Mouse (Mus musculus): ENCODE data around the gene Cers4. TPM values are rescaled to one million over a fixed set of nuclear protein-coding genes. Genes with fewer than 3 reads are reported as not detected.

Gene Cers4
- total RNA-seq (2021): 10 to 100 TPM; 33.2 to 33.6 TPM
- 89.8 and 92.8 TPM in 2 replicates for polyA plus RNA-seq (2012; rRNA removed)
- long read RNA-seq, full-length matches to known transcripts: 12 of 20 reads
- long read RNA-seq, partial matches to known transcripts: 3 of 20 reads
- long read RNA-seq, other reads (novel, unspliced or antisense): 5 of 20 reads

- peak; percentile 89 to 92 for DNase-seq
- peak within 1 kb of the TSS; percentile 82 for H3K9ac ChIP-seq (ENCODE audit: low read depth, low read length)
- H3K4me3 ChIP-seq: peak within 1 kb of the TSS; percentile 86
- peaks cover 3% of the 10 kb centered on the region for H3K79me2 ChIP-seq (replicated peaks; ENCODE audit: control insufficient read depth, insufficient read depth, low read length)
- TF ChIP-seq POLR2A (IDR thresholded peaks at IDR 0.05; ENCODE audit: insufficient read depth, low read depth, low read length): peak; percentile 85
- no peak for TF ChIP-seq CTCF (IDR thresholded peaks at IDR 0.05)
- TF ChIP-seq EP300 (IDR thresholded peaks at IDR 0.05; ENCODE audit: insufficient read depth, low read depth, low read length): no peak
- WGBS: under 1% methylated on average over 37 of the region's 39 CpGs
- peaks cover 9% of the 10 kb centered on the region for H3K4me1 ChIP-seq (ENCODE audit: control insufficient read depth, insufficient read depth, low read length)
- intact Hi-C loops (cut with DNase I): loop anchor here (2.0 to 5.0 kb wide), 3 partner anchors 171 to 256 kb away; partner anchors contain the start of genes Gm49320 and Map2k7
- H3K27ac ChIP-seq: peak within 1 kb of the TSS; percentile 90
- no peaks in the 10 kb centered on the region for H3K27me3 ChIP-seq (ENCODE audit: control insufficient read depth, insufficient read depth, low read length)
- H3K36me3 ChIP-seq (ENCODE audit: control insufficient read depth, insufficient read depth, low read length): no peaks in the 10 kb centered on the region
These were observed at the start of gene Cers4 for GRCm38 (mm10) chr8:4492851-4493685. TSS of gene Cers4 (plus strand) at chr8:4493026.

DNA sequence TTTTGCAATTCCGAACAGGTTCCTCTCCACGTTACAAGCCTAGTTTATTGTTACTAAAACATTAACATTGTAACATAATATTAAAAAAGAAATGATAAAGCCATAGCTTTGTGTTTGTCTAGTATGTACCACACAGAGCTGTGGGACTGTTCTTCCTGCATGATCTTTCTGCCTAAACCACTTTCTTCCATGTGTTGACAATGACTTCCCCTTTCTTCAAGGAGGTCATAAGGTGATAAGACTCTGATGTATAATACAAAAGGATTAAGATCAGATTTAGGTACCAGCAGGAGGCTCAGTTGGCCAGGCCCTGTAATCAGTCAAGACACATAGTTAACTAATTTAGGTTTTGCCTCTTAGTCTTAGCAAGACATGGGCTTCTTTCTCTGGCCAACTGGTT, 34.7 kb upstream of the Cers4 start:
- no peaks in the 10 kb centered on the region for H3K79me2 ChIP-seq (replicated peaks; ENCODE audit: control insufficient read depth, insufficient read depth, low read length)
- WGBS: 84% methylated on average over 2 of the region's 2 CpGs
- TF ChIP-seq POLR2A (IDR thresholded peaks at IDR 0.05; ENCODE audit: insufficient read depth, low read depth, low read length): no peak
- no peak for TF ChIP-seq EP300 (IDR thresholded peaks at IDR 0.05; ENCODE audit: insufficient read depth, low read depth, low read length)
- no peak for TF ChIP-seq CTCF (IDR thresholded peaks at IDR 0.05)

DNA sequence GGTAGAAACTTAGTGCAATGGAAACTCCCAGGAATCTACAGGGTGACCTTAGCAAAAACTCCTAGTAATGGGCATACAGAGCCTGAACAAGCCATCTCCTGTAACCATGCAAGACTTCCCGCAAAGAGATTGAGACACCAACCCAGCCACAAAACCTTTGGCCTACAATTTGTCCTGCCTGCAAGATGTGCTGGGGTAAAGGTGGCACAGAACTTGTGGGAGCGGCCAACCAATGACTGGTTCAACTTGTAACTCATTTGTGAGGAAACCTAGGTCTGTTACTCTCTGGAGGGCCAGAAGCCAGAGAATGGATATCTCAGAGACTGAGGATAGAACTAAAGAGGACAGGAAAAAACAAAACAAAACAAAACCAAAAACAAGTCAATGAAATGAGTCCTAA, 29.8 kb upstream of the Cers4 start:
- 86% methylated on average over 2 of the region's 2 CpGs for WGBS

More for the DNA sequence above, 34.7 kb upstream of the Cers4 start:
- H3K27ac ChIP-seq: no peak overlapping the region
- H3K27me3 ChIP-seq (ENCODE audit: control insufficient read depth, insufficient read depth, low read length): no peaks in the 10 kb centered on the region
- no peaks in the 10 kb centered on the region for H3K36me3 ChIP-seq (ENCODE audit: control insufficient read depth, insufficient read depth, low read length)
- no peak for DNase-seq
- no peaks in the 10 kb centered on the region for H3K4me1 ChIP-seq (ENCODE audit: control insufficient read depth, insufficient read depth, low read length)
- no peak overlapping the region for H3K4me3 ChIP-seq
- no peak overlapping the region for H3K9ac ChIP-seq (ENCODE audit: low read depth, low read length)
- intact Hi-C loops (cut with DNase I): no loop called here

DNA sequence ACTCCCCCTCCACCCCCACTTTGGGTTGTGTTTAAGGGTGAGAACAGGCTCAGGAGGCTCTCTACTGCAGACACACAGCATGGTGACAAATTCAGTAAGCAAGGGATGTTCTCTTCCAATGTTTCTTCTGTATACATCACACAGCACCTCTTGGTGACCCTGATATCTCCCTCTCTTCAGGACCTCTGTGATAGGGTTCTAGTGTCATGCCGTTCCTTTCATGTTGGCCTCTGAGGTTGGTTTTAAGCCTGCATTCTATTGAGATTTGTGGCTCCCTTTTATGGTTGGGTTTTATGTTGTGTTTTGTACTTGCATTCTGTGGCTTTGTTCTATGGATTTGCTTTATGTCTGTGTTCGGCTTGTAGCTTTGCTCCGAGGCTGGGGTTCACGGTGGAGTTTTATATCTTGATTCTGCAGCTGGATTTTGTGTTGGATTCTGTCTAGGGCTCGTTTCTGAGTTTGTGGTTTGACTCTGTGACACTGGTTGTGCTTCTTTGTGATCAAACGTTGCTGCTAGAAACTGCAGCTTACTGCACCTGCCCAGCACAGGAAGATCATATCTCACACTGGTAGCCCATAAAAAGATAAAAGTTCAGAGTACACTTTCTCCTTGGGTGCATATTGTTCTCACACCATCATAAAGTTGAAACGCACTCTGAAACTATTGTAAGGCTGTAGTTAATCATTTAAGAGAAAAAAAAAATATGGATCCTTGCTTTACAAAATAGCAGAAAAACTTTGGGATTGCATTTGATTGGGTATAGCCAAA, 18.2 kb upstream of the Cers4 start:
- H3K79me2 ChIP-seq (replicated peaks; ENCODE audit: control insufficient read depth, insufficient read depth, low read length): no peaks in the 10 kb centered on the region
- WGBS: 71% methylated on average over 7 of the region's 7 CpGs
- H3K27me3 ChIP-seq (ENCODE audit: control insufficient read depth, insufficient read depth, low read length): no peaks in the 10 kb centered on the region
- no peak overlapping the region for H3K9ac ChIP-seq (ENCODE audit: low read depth, low read length)
- no peak for DNase-seq
- intact Hi-C loops (cut with DNase I): no loop called here
- no peaks in the 10 kb centered on the region for H3K4me1 ChIP-seq (ENCODE audit: control insufficient read depth, insufficient read depth, low read length)
- no peak for TF ChIP-seq EP300 (IDR thresholded peaks at IDR 0.05; ENCODE audit: insufficient read depth, low read depth, low read length)
- TF ChIP-seq POLR2A (IDR thresholded peaks at IDR 0.05; ENCODE audit: insufficient read depth, low read depth, low read length): no peak
- TF ChIP-seq CTCF (IDR thresholded peaks at IDR 0.05): no peak
- no peaks in the 10 kb centered on the region for H3K36me3 ChIP-seq (ENCODE audit: control insufficient read depth, insufficient read depth, low read length)
- no peak overlapping the region for H3K27ac ChIP-seq
- H3K4me3 ChIP-seq: no peak overlapping the region

More for the DNA sequence above, 29.8 kb upstream of the Cers4 start:
- Histone ChIP-seq H3K27me3 (ENCODE audit: control insufficient read depth, insufficient read depth, low read length) (no peaks in the 10 kb centered on the region), H3K36me3 (ENCODE audit: control insufficient read depth, insufficient read depth, low read length) (no peaks in the 10 kb centered on the region), H3K27ac (no peak overlapping the region), H3K4me1 (ENCODE audit: control insufficient read depth, insufficient read depth, low read length) (no peaks in the 10 kb centered on the region), H3K79me2 (replicated peaks; ENCODE audit: control insufficient read depth, insufficient read depth, low read length) (no peaks in the 10 kb centered on the region), H3K4me3 (no peak overlapping the region), H3K9ac (ENCODE audit: low read depth, low read length) (no peak overlapping the region)
- no peak for TF ChIP-seq POLR2A (IDR thresholded peaks at IDR 0.05; ENCODE audit: insufficient read depth, low read depth, low read length)
- no peak for TF ChIP-seq CTCF (IDR thresholded peaks at IDR 0.05)
- no peak for TF ChIP-seq EP300 (IDR thresholded peaks at IDR 0.05; ENCODE audit: insufficient read depth, low read depth, low read length)
- intact Hi-C loops (cut with DNase I): no loop called here
- no peak for DNase-seq

GRCm38 (mm10) chr8:4481154-4481553, 11.7 kb upstream of the Cers4 start:
- Histone ChIP-seq H3K4me3 (no peak overlapping the region), H3K27ac (no peak overlapping the region), H3K9ac (ENCODE audit: low read depth, low read length) (no peak overlapping the region), H3K27me3 (ENCODE audit: control insufficient read depth, insufficient read depth, low read length) (no peaks in the 10 kb centered on the region), H3K4me1 (ENCODE audit: control insufficient read depth, insufficient read depth, low read length) (no peaks in the 10 kb centered on the region), H3K36me3 (ENCODE audit: control insufficient read depth, insufficient read depth, low read length) (no peaks in the 10 kb centered on the region), H3K79me2 (replicated peaks; ENCODE audit: control insufficient read depth, insufficient read depth, low read length) (no peaks in the 10 kb centered on the region)
- WGBS: 88% methylated on average over 4 of the region's 4 CpGs
- no peak for DNase-seq
- intact Hi-C loops (cut with DNase I): no loop called here
- no peak for TF ChIP-seq EP300 (IDR thresholded peaks at IDR 0.05; ENCODE audit: insufficient read depth, low read depth, low read length)
